Mouse (Mus musculus): Measurements from ENCODE around the gene Trio. TPM values are rescaled to one million over a fixed set of nuclear protein-coding genes. Genes with fewer than 3 reads are reported as not detected.
A peak's percentile ranks its signal among the peaks of the same experiment; 100 is the strongest.

The Trio gene
- polyA plus RNA-seq, 1 experiment, result 47.5 TPM

- WGBS, result 89% methylated on average over 10 of the region's 10 CpGs
- Histone ChIP-seq H3K4me1 (ENCODE audit: control insufficient read depth, insufficient read depth, low read length) (no peaks in the 10 kb centered on the region; the same call in 1 of the 2 replicates), H3K4me3 (replicated peaks; ENCODE audit: extremely low read depth, low read depth, low read length) (no peak overlapping the region)
- TF ChIP-seq CTCF (IDR thresholded peaks at IDR 0.05; ENCODE audit: insufficient read depth, low read length), result no peak
- no peak for TF ChIP-seq POLR2A (IDR thresholded peaks at IDR 0.05; ENCODE audit: borderline replicate concordance, extremely low read depth, low read depth, low read length)
- DNase-seq, result no peak
These were observed 153.9 kb downstream of the Trio start for GRCm38 (mm10) chr15:27871708-27872107.

GRCm38 (mm10) chr15:27871260-27871659, 154.4 kb downstream of the Trio start:
- H3K4me1 ChIP-seq (ENCODE audit: control insufficient read depth, insufficient read depth, low read length), result no peaks in the 10 kb centered on the region
- WGBS, result 82% methylated on average over 13 of the region's 13 CpGs
- TF ChIP-seq CTCF (IDR thresholded peaks at IDR 0.05; ENCODE audit: insufficient read depth, low read length), result no peak
- no peak for TF ChIP-seq POLR2A (IDR thresholded peaks at IDR 0.05; ENCODE audit: borderline replicate concordance, extremely low read depth, low read depth, low read length)
- no peak for DNase-seq
- no peak overlapping the region for H3K4me3 ChIP-seq (replicated peaks; ENCODE audit: extremely low read depth, low read depth, low read length)

GRCm38 (mm10) chr15:27869001-27869400, 156.6 kb downstream of the Trio start:
- no peaks in the 10 kb centered on the region for H3K4me1 ChIP-seq (ENCODE audit: control insufficient read depth, insufficient read depth, low read length)
- TF ChIP-seq POLR2A (IDR thresholded peaks at IDR 0.05; ENCODE audit: borderline replicate concordance, extremely low read depth, low read depth, low read length), result no peak
- no peak for TF ChIP-seq CTCF (IDR thresholded peaks at IDR 0.05; ENCODE audit: insufficient read depth, low read length)
- H3K4me3 ChIP-seq (replicated peaks; ENCODE audit: extremely low read depth, low read depth, low read length), result no peak overlapping the region
- 85% methylated on average over 4 of the region's 4 CpGs for WGBS
- DNase-seq, result no peak

DNA sequence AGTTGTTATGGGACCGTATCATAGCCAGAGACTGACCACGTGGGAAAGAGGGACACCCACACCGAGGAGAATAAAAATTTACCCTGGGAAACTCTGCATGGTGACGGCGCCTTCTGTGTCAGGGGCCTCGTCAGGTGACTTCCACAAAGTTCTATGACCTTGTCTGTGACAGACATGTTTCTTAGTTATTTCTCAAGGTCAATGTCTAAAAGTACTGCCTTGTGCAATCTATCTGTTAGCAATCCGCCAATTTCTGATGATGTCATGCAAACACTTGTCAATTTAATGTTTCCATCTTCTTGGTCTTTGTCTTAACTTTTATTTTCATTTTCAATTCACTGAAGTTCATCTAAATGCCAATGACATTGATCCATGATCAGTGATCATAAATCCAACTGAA, 157.8 kb downstream of the Trio start:
- H3K4me1 ChIP-seq (ENCODE audit: control insufficient read depth, insufficient read depth, low read length), result no peaks in the 10 kb centered on the region
- WGBS, result 90% methylated on average over 7 of the region's 7 CpGs
- no peak for DNase-seq
- no peak overlapping the region for H3K4me3 ChIP-seq (replicated peaks; ENCODE audit: extremely low read depth, low read depth, low read length)
- TF ChIP-seq CTCF (IDR thresholded peaks at IDR 0.05; ENCODE audit: insufficient read depth, low read length), result no peak
- TF ChIP-seq POLR2A (IDR thresholded peaks at IDR 0.05; ENCODE audit: borderline replicate concordance, extremely low read depth, low read depth, low read length), result no peak

GRCm38 (mm10) chr15:27866471-27866870, 159.2 kb downstream of the Trio start:
- WGBS, result 73% methylated on average over 4 of the region's 4 CpGs
- no peak for DNase-seq

DNA sequence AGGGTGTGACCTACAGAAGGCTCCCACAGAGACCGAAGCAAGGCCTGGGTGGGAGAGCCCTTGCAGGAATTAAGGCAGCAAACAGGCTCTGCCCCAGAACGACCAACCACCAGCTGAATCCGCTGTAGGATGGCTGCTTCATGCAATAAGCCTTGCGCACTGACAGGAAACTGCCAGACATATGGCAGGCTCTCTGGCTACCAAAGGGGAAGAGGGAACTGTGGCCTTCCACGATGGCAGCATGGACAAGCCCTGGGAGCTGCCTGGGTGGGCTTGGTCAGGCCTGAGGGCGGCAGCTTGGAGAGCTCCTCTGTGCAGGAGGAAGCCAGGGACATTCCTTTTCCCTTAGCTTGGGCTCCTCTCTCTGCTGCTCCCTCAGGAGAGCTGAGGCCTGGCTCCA, 159.6 kb downstream of the Trio start:
- DNase-seq, result no peak
- no peaks in the 10 kb centered on the region for H3K4me1 ChIP-seq (ENCODE audit: control insufficient read depth, insufficient read depth, low read length)
- WGBS, result 75% methylated on average over 6 of the region's 6 CpGs
- H3K4me3 ChIP-seq (replicated peaks; ENCODE audit: extremely low read depth, low read depth, low read length), result no peak overlapping the region
- TF ChIP-seq CTCF (IDR thresholded peaks at IDR 0.05; ENCODE audit: insufficient read depth, low read length) (no peak), POLR2A (IDR thresholded peaks at IDR 0.05; ENCODE audit: borderline replicate concordance, extremely low read depth, low read depth, low read length) (no peak)

More at GRCm38 (mm10) chr15:27866471-27866870, 159.2 kb downstream of the Trio start:
- no peak overlapping the region for H3K4me3 ChIP-seq (replicated peaks; ENCODE audit: extremely low read depth, low read depth, low read length)
- H3K4me1 ChIP-seq (ENCODE audit: control insufficient read depth, insufficient read depth, low read length), result no peaks in the 10 kb centered on the region
- TF ChIP-seq POLR2A (IDR thresholded peaks at IDR 0.05; ENCODE audit: borderline replicate concordance, extremely low read depth, low read depth, low read length) (no peak), CTCF (IDR thresholded peaks at IDR 0.05; ENCODE audit: insufficient read depth, low read length) (no peak)

DNA sequence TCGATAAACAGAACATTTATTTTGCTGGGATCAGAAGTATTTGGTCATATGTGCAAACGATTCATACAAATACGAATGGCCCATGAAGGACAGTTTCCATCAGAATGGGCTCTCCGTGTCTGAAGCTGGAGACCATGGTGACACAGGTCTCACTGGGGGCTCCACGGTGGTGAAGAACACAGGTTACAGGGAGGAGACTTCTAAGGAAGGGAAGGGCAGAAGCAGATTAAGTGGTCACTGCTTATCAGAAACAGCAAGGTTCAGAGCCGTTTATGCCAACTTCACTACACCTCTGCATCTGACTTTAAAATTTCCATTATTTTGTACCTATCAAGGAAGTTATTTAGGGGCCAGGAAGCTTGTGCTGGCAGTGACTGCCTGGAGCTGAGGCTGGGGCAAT, 161.3 kb downstream of the Trio start:
- 82% methylated on average over 6 of the region's 6 CpGs for WGBS
- no peak for DNase-seq
- H3K4me3 ChIP-seq (replicated peaks; ENCODE audit: extremely low read depth, low read depth, low read length), result no peak overlapping the region
- TF ChIP-seq POLR2A (IDR thresholded peaks at IDR 0.05; ENCODE audit: borderline replicate concordance, extremely low read depth, low read depth, low read length) (no peak), CTCF (IDR thresholded peaks at IDR 0.05; ENCODE audit: insufficient read depth, low read length) (no peak)
- H3K4me1 ChIP-seq (ENCODE audit: control insufficient read depth, insufficient read depth, low read length), result no peaks in the 10 kb centered on the region

- DNase-seq, result no peak
- 75% methylated on average over 11 of the region's 11 CpGs for WGBS
These were observed 162.7 kb downstream of the Trio start for GRCm38 (mm10) chr15:27862949-27863348.

GRCm38 (mm10) chr15:27860439-27860838, 165.2 kb downstream of the Trio start:
- TF ChIP-seq CTCF (IDR thresholded peaks at IDR 0.05; ENCODE audit: insufficient read depth, low read length), result no peak
- TF ChIP-seq POLR2A (IDR thresholded peaks at IDR 0.05; ENCODE audit: borderline replicate concordance, extremely low read depth, low read depth, low read length), result no peak
- Histone ChIP-seq H3K4me1 (ENCODE audit: control insufficient read depth, insufficient read depth, low read length) (0 out of 2 replicates have a peak, but pooled peaks cover 4% of the 10 kb centered on the region), H3K4me3 (replicated peaks; ENCODE audit: extremely low read depth, low read depth, low read length) (no peak overlapping the region)
- no peak for DNase-seq
- WGBS, result 88% methylated on average over 14 of the region's 14 CpGs

More at GRCm38 (mm10) chr15:27862949-27863348, 162.7 kb downstream of the Trio start:
- TF ChIP-seq CTCF (IDR thresholded peaks at IDR 0.05; ENCODE audit: insufficient read depth, low read length), result no peak
- no peak for TF ChIP-seq POLR2A (IDR thresholded peaks at IDR 0.05; ENCODE audit: borderline replicate concordance, extremely low read depth, low read depth, low read length)
- Histone ChIP-seq H3K4me3 (replicated peaks; ENCODE audit: extremely low read depth, low read depth, low read length) (no peak overlapping the region), H3K4me1 (ENCODE audit: control insufficient read depth, insufficient read depth, low read length) (no peaks in the 10 kb centered on the region)

GRCm38 (mm10) chr15:27859590-27859989, 166.1 kb downstream of the Trio start:
- H3K4me3 ChIP-seq (replicated peaks; ENCODE audit: extremely low read depth, low read depth, low read length), result no peak overlapping the region
- TF ChIP-seq CTCF (IDR thresholded peaks at IDR 0.05; ENCODE audit: insufficient read depth, low read length) (peak; percentile 19; the same call in 1 of the 2 replicates), POLR2A (IDR thresholded peaks at IDR 0.05; ENCODE audit: borderline replicate concordance, extremely low read depth, low read depth, low read length) (no peak)
- 0 out of 2 replicates have a peak, but pooled peaks cover 4% of the 10 kb centered on the region for H3K4me1 ChIP-seq (ENCODE audit: control insufficient read depth, insufficient read depth, low read length)
- DNase-seq, result no peak
- WGBS, result 77% methylated on average over 1 of the region's 1 CpGs
